Mouse (Mus musculus): ENCODE measurements at regions not wholly inside any gene's neighbourhood (a gene's known extent, or its start where the extent isn't known, plus 50 kb on each side); places are given as distances from the start of the nearest gene placed in this dataset.
"Not testable (repeated sequence)": the region's sequence is repeated elsewhere in the genome, so short reads cannot be mapped to it uniquely, and the experiment has no call there.

DNA sequence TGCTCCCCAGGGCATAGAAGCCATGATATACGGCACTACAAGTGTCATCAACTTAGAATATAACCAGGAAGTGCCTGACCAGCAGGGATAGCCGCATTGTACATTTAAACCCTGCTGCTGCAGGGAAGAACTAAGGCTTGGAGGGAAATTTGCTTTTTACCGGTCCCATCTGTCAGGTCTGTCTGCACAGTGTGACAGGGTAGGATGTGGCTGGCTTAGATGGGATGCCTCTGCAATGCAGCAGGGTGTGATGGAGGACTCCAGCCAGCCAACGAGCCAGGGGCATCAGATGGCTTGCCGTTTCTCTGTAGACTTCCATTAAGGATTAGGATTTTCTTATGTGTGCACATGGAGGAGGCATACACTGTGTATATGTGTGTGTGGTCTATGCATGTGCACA is 426.2 kb upstream of the Auts2 start:
- no peak overlapping the region for H3K4me2 ChIP-seq (replicated peaks; ENCODE audit: low read depth, low read length)
- H3K4me1 ChIP-seq (ENCODE audit: control insufficient read depth, insufficient read depth, low read length) = no peaks in the 10 kb centered on the region
- ATAC-seq (ENCODE audit: insufficient number of reproducible peaks, insufficient read depth, low FRiP score, low read depth) = no peak
- no peaks in the 10 kb centered on the region for H3K27me3 ChIP-seq (ENCODE audit: control insufficient read depth, insufficient read depth, low read length)
- H3K9ac ChIP-seq (replicated peaks; ENCODE audit: low read depth, low read length) = no peak overlapping the region
- H3K4me3 ChIP-seq (ENCODE audit: low read depth, low read length) = no peak overlapping the region
- no peaks in the 10 kb centered on the region for H3K9me3 ChIP-seq (ENCODE audit: control insufficient read depth, low read depth, low read length)
- H3K36me3 ChIP-seq (ENCODE audit: control insufficient read depth, insufficient read depth, low read length) = no peaks in the 10 kb centered on the region
- 63% methylated on average over 5 of the region's 5 CpGs for WGBS
- H3K27ac ChIP-seq (ENCODE audit: low read length) = no peak overlapping the region

DNA sequence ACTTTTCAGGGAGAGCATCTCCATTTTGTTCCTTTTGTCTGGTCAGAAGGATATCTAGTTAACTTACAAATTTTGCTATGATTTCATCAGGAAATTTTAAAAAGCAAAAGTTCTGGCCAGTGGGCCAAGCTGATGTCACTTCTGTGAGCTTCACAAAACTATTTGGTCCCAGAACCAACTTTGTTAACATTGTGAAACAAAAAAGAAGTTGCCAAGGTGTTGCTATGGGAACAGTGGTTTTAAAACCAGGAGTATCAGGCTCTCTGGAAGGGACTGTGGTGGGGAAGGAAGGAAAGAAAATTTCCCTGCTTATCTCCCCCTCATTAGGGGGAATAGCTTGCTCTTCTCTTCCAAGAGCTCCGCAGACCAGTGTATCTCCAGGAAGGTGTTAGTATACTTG is 416.8 kb upstream of the Auts2 start:
- peaks cover 3% of the 10 kb centered on the region; the same call in 1 of the 2 replicates for H3K9me3 ChIP-seq (ENCODE audit: control insufficient read depth, low read depth, low read length)
- no peak overlapping the region for H3K27ac ChIP-seq (ENCODE audit: low read length)
- H3K36me3 ChIP-seq (ENCODE audit: control insufficient read depth, insufficient read depth, low read length) = no peaks in the 10 kb centered on the region
- WGBS = 71% methylated on average over 1 of the region's 1 CpGs
- ATAC-seq (ENCODE audit: insufficient number of reproducible peaks, insufficient read depth, low FRiP score, low read depth) = no peak
- H3K4me2 ChIP-seq (replicated peaks; ENCODE audit: low read depth, low read length) = no peak overlapping the region
- 0 out of 2 replicates have a peak, but pooled peaks cover 6% of the 10 kb centered on the region for H3K4me1 ChIP-seq (ENCODE audit: control insufficient read depth, insufficient read depth, low read length)
- no peak overlapping the region for H3K4me3 ChIP-seq (ENCODE audit: low read depth, low read length)
- H3K9ac ChIP-seq (replicated peaks; ENCODE audit: low read depth, low read length) = no peak overlapping the region
- no peaks in the 10 kb centered on the region for H3K27me3 ChIP-seq (ENCODE audit: control insufficient read depth, insufficient read depth, low read length)

GRCm38 (mm10) chr5:132956184-132956583 is 413.0 kb upstream of the Auts2 start:
- no peaks in the 10 kb centered on the region for H3K27me3 ChIP-seq (ENCODE audit: control insufficient read depth, insufficient read depth, low read length)
- no peak for ATAC-seq (ENCODE audit: insufficient number of reproducible peaks, insufficient read depth, low FRiP score, low read depth)

GRCm38 (mm10) chr5:132955051-132955450 is 411.9 kb upstream of the Auts2 start:
- no peak overlapping the region for H3K27ac ChIP-seq (ENCODE audit: low read length)
- no peak for ATAC-seq (ENCODE audit: insufficient number of reproducible peaks, insufficient read depth, low FRiP score, low read depth)
- no peak overlapping the region for H3K9ac ChIP-seq (replicated peaks; ENCODE audit: low read depth, low read length)
- H3K9me3 ChIP-seq (ENCODE audit: control insufficient read depth, low read depth, low read length) = no peaks in the 10 kb centered on the region
- no peak overlapping the region for H3K4me3 ChIP-seq (ENCODE audit: low read depth, low read length)
- no peak overlapping the region for H3K4me2 ChIP-seq (replicated peaks; ENCODE audit: low read depth, low read length)
- no peaks in the 10 kb centered on the region for H3K36me3 ChIP-seq (ENCODE audit: control insufficient read depth, insufficient read depth, low read length)
- no peaks in the 10 kb centered on the region for H3K27me3 ChIP-seq (ENCODE audit: control insufficient read depth, insufficient read depth, low read length)
- H3K4me1 ChIP-seq (ENCODE audit: control insufficient read depth, insufficient read depth, low read length) = 0 out of 2 replicates have a peak, but pooled peaks cover 6% of the 10 kb centered on the region
- WGBS = 88% methylated on average over 8 of the region's 8 CpGs

More at GRCm38 (mm10) chr5:132956184-132956583, 413.0 kb upstream of the Auts2 start:
- Histone ChIP-seq H3K4me1 (ENCODE audit: control insufficient read depth, insufficient read depth, low read length) (0 out of 2 replicates have a peak, but pooled peaks cover 6% of the 10 kb centered on the region), H3K4me3 (ENCODE audit: low read depth, low read length) (no peak overlapping the region), H3K27ac (ENCODE audit: low read length) (no peak overlapping the region), H3K9me3 (ENCODE audit: control insufficient read depth, low read depth, low read length) (peaks cover 1% of the 10 kb centered on the region; the same call in 1 of the 2 replicates), H3K4me2 (replicated peaks; ENCODE audit: low read depth, low read length) (no peak overlapping the region), H3K9ac (replicated peaks; ENCODE audit: low read depth, low read length) (no peak overlapping the region), H3K36me3 (ENCODE audit: control insufficient read depth, insufficient read depth, low read length) (no peaks in the 10 kb centered on the region)
- 32% methylated on average over 5 of the region's 5 CpGs for WGBS

DNA sequence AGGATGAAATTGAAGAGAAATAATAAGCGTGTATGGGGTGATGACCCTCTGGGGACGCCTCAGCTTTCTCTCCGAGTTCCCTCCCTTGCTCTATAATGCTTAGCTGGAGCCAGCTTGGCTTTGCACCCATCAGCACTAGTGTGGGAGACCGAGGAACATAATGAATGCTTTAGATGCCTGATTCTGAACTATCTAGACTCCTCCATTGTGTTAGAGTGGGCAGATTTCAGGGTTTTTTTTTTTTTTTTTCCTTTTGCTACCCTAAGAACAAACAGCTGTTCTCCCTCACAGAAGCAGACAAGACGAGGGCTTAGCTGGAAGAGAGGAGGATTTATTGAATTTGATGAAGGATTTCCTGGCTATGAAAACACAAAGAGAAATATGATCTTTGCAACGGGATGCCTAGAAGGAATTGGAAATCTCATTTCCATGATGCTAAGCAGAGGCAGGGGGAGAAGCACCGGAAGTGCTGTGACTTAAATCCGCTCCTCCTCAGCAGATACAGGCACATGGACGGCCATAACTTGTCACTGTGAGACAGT is 390.4 kb upstream of the Auts2 start:
- no peaks in the 10 kb centered on the region for H3K36me3 ChIP-seq (ENCODE audit: control insufficient read depth, insufficient read depth, low read length)
- H3K27ac ChIP-seq (ENCODE audit: low read length) = peak overlapping the region; percentile 45; the same call in 1 of the 2 replicates
- no peaks in the 10 kb centered on the region for H3K4me1 ChIP-seq (ENCODE audit: control insufficient read depth, insufficient read depth, low read length)
- no peak overlapping the region for H3K4me2 ChIP-seq (replicated peaks; ENCODE audit: low read depth, low read length)
- 28% methylated on average over 9 of the region's 9 CpGs for WGBS
- H3K9ac ChIP-seq (replicated peaks; ENCODE audit: low read depth, low read length) = no peak overlapping the region
- peak; percentile 79; the same call in 1 of the 2 replicates for ATAC-seq (ENCODE audit: insufficient number of reproducible peaks, insufficient read depth, low FRiP score, low read depth)
- no peaks in the 10 kb centered on the region for H3K9me3 ChIP-seq (ENCODE audit: control insufficient read depth, low read depth, low read length)
- H3K27me3 ChIP-seq (ENCODE audit: control insufficient read depth, insufficient read depth, low read length) = no peaks in the 10 kb centered on the region
- H3K4me3 ChIP-seq (ENCODE audit: low read depth, low read length) = no peak overlapping the region

GRCm38 (mm10) chr5:132929955-132930354 is 386.8 kb upstream of the Auts2 start:
- H3K9ac ChIP-seq (replicated peaks; ENCODE audit: low read depth, low read length); H3K36me3 ChIP-seq (ENCODE audit: control insufficient read depth, insufficient read depth, low read length); H3K4me1 ChIP-seq (ENCODE audit: control insufficient read depth, insufficient read depth, low read length); H3K9me3 ChIP-seq (ENCODE audit: control insufficient read depth, low read depth, low read length); ATAC-seq (ENCODE audit: insufficient number of reproducible peaks, insufficient read depth, low FRiP score, low read depth); H3K27ac ChIP-seq (ENCODE audit: low read length); H3K27me3 ChIP-seq (ENCODE audit: control insufficient read depth, insufficient read depth, low read length); H3K4me2 ChIP-seq (replicated peaks; ENCODE audit: low read depth, low read length); H3K4me3 ChIP-seq (ENCODE audit: low read depth, low read length): not testable (repeated sequence)
- 85% methylated on average over 12 of the region's 12 CpGs for WGBS

DNA sequence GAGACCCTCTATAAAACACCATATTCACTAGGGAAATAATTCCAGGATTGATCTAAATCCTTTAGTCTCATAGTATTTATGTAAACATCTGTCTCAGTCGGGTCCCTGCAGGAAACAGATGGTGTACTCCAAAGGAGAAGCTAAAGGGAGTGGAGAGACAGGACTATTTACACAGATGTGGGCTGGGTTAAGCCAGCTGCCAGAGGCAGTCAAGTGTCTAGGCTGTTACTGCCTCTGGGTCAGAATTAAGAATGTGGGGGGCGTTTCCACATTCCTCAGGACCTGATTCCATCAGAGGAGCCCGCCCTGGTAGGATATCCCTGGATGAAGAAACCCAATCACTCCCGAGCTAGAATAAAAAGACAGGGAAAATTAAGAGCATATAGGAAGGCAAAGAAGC is 380.2 kb upstream of the Auts2 start:
- ATAC-seq (ENCODE audit: insufficient number of reproducible peaks, insufficient read depth, low FRiP score, low read depth) = peak; percentile 84
- Histone ChIP-seq H3K4me3 (ENCODE audit: low read depth, low read length) (no peak overlapping the region), H3K4me1 (ENCODE audit: control insufficient read depth, insufficient read depth, low read length) (0 out of 2 replicates have a peak, but pooled peaks cover 3% of the 10 kb centered on the region), H3K27ac (ENCODE audit: low read length) (no peak overlapping the region), H3K36me3 (ENCODE audit: control insufficient read depth, insufficient read depth, low read length) (no peaks in the 10 kb centered on the region), H3K9ac (replicated peaks; ENCODE audit: low read depth, low read length) (no peak overlapping the region), H3K4me2 (replicated peaks; ENCODE audit: low read depth, low read length) (no peak overlapping the region), H3K27me3 (ENCODE audit: control insufficient read depth, insufficient read depth, low read length) (no peaks in the 10 kb centered on the region), H3K9me3 (ENCODE audit: control insufficient read depth, low read depth, low read length) (no peaks in the 10 kb centered on the region; the same call in 1 of the 2 replicates)
- 13% methylated on average over 4 of the region's 4 CpGs for WGBS

DNA sequence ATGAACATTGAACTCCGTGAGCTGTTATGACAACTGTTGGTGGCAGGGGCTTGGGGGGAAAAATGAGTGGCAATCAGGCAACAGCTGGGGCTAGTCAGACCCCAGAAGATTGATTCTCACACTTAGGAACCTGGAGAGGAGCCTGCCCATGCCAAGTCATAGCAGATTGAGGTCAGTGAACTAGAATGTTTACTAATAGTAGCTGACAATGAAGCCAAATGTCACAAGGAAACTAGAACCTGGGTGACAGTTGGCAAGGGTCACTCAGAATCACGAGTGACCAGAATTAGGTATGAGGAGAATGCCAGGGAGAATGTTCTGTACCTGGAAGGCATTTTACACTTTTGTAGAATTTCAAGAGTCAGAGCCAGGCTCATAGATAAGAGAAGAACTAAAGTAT is 365.9 kb upstream of the Auts2 start:
- 55% methylated on average over 2 of the region's 2 CpGs for WGBS
- Histone ChIP-seq H3K4me1 (ENCODE audit: control insufficient read depth, insufficient read depth, low read length) (no peaks in the 10 kb centered on the region), H3K36me3 (ENCODE audit: control insufficient read depth, insufficient read depth, low read length) (no peaks in the 10 kb centered on the region), H3K9ac (replicated peaks; ENCODE audit: low read depth, low read length) (no peak overlapping the region), H3K27me3 (ENCODE audit: control insufficient read depth, insufficient read depth, low read length) (no peaks in the 10 kb centered on the region), H3K4me2 (replicated peaks; ENCODE audit: low read depth, low read length) (no peak overlapping the region), H3K9me3 (ENCODE audit: control insufficient read depth, low read depth, low read length) (no peaks in the 10 kb centered on the region), H3K27ac (ENCODE audit: low read length) (no peak overlapping the region), H3K4me3 (ENCODE audit: low read depth, low read length) (no peak overlapping the region)
- ATAC-seq (ENCODE audit: insufficient number of reproducible peaks, insufficient read depth, low FRiP score, low read depth) = no peak

GRCm38 (mm10) chr5:132908220-132908619 is 365.1 kb upstream of the Auts2 start:
- no peak overlapping the region for H3K4me3 ChIP-seq (ENCODE audit: low read depth, low read length)
- no peak overlapping the region for H3K9ac ChIP-seq (replicated peaks; ENCODE audit: low read depth, low read length)
- no peak overlapping the region for H3K4me2 ChIP-seq (replicated peaks; ENCODE audit: low read depth, low read length)
- no peaks in the 10 kb centered on the region for H3K9me3 ChIP-seq (ENCODE audit: control insufficient read depth, low read depth, low read length)
- H3K27me3 ChIP-seq (ENCODE audit: control insufficient read depth, insufficient read depth, low read length) = no peaks in the 10 kb centered on the region
- WGBS = 86% methylated on average over 8 of the region's 8 CpGs
- H3K27ac ChIP-seq (ENCODE audit: low read length) = no peak overlapping the region
- no peaks in the 10 kb centered on the region for H3K36me3 ChIP-seq (ENCODE audit: control insufficient read depth, insufficient read depth, low read length)
- no peaks in the 10 kb centered on the region for H3K4me1 ChIP-seq (ENCODE audit: control insufficient read depth, insufficient read depth, low read length)
- no peak for ATAC-seq (ENCODE audit: insufficient number of reproducible peaks, insufficient read depth, low FRiP score, low read depth)
